Mouse (Mus musculus) left cerebral cortex, postnatal 36 days (tissue): ENCODE results near the gene Slc2a13. TPM values are rescaled to one million over a fixed set of nuclear protein-coding genes. Genes with fewer than 3 reads are reported as not detected.

ENCODE experiments used
- DNase-seq, 2 experiments: peaks; one replicate each; pipeline ENCODE4 v3.0.0; 2021 to 2022; ENCODE audit warnings: low spot score in 2 of 2, mixed read lengths in 1 of 2
- intact Hi-C: fragments of 180-260 bp; cut with DNase I; formaldehyde crosslinking; loops from one replicate; pipeline ENCODE4 v1.15.1; 2025
- total RNA-seq, 2 experiments: library from RNA; stranded (reverse); gene quantifications; 2 replicates each; pipeline ENCODE4 v1.2.3; 2021

The Slc2a13 gene
- total RNA-seq, 2 experiments from 2014 or later = 104 to 105 TPM

DNA sequence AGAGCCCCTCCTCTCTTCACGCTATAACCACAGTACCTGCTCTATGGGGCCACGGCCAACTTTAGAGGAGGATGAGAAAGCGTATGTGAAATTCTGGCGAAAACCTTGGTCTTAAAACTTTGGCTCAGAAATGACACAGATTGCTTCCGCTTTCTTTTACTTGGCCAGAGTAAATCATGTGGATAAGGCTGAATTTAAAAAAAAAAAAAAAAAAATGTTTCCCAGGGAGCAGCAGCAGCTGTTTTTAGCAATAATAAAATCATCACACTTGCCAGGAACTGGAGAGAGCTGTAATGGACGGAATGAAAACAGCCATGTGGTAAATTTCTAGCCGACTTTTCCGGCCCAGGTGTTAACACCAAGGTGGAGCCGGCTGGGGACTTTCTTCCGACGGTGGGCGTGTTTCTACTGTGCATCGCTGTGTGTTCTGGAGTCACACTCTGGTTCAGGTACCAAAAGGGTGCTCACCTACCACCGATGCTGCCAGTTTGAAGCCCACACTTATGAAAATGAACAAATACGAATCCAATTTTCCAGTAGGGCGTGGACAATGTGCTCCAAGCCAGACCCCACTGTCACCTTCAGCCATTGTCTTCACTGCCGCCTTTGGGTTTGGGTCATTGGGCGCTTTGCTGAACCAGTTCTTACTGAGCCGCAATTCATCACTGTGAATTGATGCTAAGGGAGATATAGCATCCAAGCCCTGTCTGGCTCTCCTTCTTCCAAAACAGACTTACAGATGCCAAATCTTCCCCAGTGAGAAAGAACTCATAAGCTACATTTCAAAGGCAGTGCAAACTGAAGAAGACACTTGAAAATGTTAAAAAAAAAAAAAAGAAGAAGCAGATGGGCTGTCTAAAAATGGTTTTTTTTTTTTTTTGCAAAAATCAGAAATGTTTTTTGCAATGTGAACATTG lies 258.4 kb downstream of the Slc2a13 start:
- peak; percentile 47 to 52 for DNase-seq
- intact Hi-C loops = no loop called here

DNA sequence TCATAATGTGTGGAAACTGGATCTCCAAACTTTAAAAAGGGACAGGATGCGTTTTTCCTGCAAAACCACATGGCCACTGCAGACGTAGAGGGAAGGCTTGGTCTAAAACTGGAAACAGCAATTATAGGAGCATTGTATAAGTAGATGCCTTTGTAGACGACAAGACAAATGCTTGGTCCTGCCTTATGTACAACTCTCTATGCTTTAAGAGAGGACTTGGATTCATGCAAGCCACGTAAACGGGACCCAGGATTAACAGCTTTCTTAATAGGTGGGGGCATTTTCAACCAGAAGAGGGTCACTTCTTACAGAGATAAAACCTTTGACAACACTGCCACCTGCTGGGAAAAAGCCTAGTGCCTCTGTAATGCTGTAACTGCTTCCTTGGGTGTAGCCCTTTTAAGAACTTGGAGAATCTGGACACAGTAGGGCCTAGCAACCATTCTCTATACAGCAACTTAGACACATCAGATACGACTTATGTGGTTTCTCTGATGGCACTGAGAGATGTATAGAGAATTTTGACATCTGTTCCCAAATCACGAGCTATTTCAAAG lies 268.7 kb downstream of the Slc2a13 start:
- intact Hi-C loops = loop anchor here (5.0 to 10.0 kb wide), 4 partner anchors 140 to 448 kb away; no protein-coding TSS in a partner anchor
- peak in 1 of 2 experiments; percentile 43 for DNase-seq

DNA sequence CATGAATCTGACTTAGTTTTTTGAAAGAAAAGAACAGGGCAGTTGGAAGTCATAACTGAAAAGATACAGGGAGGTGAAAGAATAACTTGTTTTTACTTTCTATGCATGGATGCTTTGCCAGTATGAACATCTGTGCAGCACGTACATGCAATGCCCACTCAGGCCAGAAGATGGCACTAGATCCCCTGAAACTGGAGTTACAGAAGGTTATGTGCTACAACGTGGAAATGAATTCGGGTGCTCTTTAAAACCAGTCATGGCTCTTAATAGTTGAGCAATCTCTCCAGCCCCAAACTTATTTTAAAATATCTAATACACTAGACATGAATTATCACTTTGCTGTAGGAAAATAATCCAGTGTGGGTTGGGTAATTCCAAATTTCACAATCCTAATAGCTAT lies 271.7 kb downstream of the Slc2a13 start:
- DNase-seq = peak; percentile 85 to 90
- intact Hi-C loops = loop anchor here (2.0 to 10.0 kb wide), 5 partner anchors 137 to 451 kb away; no protein-coding TSS in a partner anchor

DNA sequence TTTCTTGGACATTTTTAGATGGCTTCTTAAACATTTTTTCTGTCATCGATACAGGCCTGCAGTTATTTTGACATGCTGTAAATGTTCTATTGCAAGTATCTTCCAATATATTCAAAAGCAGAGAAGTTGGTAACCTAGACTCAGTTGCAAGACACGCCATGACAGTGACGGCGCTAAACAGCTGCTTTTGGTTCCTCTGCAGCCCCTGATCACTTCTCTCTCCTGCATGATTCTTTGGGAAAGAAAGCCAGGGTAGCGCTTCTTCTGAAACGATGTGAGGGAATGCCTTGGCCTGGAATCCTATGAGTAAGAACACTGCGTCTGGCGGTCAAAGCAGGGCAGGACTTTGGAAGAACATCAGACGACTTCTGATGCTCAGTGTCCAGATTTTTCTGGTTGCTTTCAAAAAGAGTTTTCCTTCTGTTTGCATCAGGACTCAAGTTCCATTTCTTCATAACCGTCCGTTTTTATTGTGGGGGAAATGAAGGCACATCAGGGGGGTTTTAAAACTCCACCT lies 273.7 kb downstream of the Slc2a13 start:
- intact Hi-C loops = no loop called here
- DNase-seq = no peak

DNA sequence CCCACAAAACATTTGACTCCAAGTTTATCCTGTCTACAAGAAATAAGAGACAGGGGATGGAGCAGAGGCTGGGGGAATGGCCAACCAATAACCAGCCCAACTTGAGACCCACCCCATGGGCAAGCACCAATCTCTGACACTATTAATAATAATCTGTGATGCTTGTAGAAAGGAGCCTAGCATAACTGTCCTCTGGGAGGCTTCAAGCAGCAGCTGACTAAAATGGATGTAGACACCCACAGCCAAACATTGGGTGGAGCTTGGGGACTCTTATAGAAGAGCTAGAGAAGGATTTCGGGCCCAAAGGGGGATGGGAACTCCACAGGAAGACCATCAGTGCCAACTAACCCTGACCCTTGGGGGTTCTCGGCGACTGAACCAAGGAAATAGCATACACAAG lies 289.6 kb downstream of the Slc2a13 start:
- intact Hi-C loops = loop anchor here (5.0 kb wide), 1 partner anchor 91 kb away; the partner anchor contains the start of gene Abcd2
- DNase-seq = no peak

DNA sequence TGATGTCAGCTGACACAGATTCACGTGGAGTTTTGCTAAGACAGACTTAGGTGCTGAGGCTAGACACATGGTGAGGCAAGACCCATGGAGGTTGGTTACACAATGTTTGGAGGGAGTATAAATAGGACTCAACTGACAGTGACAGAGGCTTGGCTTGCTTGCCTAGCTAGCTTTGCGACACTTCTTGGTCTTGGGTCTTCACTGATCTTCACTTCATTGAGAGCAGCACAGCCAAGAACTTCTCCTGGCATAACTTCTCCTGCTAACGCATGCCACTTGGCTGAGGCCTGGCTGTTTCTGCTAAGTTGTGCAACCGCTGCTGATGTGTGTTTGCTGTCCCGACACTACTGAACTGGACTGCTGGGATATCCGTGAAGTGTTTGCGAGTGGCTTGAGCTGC lies 290.2 kb downstream of the Slc2a13 start:
- DNase-seq = no peak
- intact Hi-C loops = loop anchor here (5.0 kb wide), 1 partner anchor 91 kb away; the partner anchor contains the start of gene Abcd2

DNA sequence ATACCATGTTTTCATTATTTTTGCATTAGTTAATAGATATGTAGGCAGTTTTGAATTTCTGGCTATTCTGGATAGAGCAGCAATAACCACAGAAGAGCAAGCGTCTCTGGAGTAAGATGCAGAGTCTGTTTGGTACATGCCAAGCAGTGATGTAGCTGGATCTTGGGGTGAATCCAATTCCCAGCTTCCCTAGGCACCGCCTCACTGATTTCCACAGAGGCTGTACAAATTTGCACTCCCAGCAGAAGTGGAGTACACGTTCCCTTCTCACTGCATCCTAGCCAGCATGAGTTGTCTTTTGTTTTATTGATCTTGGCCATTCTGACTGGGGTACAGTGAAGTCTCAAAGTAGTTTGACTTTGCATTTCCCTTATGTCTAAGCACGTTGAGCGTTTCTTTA lies 291.5 kb downstream of the Slc2a13 start:
- intact Hi-C loops = loop anchor here (5.0 kb wide), 1 partner anchor 89 kb away; the partner anchor contains the start of gene Abcd2
- DNase-seq = no peak

DNA sequence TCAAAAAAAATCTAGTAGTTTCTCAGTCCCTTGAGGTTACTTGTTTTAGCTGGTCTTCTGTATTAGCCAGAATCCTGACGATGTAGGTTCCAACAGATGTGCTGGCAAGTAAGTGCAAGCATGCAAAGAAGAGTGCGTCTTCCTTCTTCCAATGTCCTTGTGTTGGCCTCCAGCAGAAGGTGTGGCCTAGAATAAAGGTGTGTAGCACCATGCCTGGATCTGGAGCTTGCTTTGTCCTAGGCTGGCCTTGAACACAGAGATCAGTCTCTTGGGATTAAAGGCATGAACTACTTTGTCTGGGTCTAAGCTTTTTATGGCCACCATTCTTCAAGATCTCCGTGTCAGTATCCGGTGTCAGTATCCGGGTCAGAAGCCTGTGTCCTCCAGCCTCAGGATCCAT lies 293.5 kb downstream of the Slc2a13 start:
- intact Hi-C loops = no loop called here
- DNase-seq = no peak

DNA sequence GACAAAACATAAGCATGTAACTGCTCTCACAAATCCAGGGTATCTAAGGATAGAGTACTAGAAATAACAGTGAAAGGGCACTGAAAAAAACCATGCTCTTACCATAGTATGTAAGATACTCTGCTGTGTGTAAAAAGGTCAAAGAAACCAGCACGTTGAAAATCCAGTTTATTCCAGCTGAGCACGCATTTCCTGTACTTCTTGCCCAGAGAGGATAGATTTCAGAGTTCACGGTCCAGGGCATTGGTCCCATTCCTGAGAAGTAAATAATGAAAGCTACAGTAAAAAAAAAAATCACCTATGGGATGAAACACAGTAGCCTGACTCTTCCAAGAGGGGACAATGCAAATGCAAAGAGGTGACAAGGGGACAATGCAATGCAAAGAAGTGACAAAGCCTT lies 297.1 kb downstream of the Slc2a13 start:
- no peak for DNase-seq

DNA sequence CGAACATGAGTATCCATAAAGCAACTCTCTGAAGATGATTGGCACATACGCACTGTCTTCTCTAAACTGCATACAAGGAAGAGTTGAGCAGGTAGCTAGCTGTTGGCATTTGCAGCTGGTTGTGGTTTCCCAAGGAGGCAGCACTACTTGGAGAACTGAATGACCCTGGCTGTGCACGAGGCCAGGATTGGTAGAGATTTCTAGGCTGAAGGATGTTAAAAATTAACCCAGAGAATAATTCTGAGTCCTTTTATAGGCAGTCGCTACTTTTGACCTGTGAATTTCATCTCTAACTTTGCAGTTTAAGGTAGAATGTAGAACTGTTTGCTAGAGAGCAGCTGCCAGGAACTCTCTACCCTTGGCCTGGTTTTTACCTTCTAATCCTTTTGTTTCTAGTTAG lies 304.5 kb downstream of the Slc2a13 start:
- no peak for DNase-seq
- intact Hi-C loops = no loop called here

More for the DNA sequence above, 297.1 kb downstream of the Slc2a13 start:
- intact Hi-C loops = no loop called here

DNA sequence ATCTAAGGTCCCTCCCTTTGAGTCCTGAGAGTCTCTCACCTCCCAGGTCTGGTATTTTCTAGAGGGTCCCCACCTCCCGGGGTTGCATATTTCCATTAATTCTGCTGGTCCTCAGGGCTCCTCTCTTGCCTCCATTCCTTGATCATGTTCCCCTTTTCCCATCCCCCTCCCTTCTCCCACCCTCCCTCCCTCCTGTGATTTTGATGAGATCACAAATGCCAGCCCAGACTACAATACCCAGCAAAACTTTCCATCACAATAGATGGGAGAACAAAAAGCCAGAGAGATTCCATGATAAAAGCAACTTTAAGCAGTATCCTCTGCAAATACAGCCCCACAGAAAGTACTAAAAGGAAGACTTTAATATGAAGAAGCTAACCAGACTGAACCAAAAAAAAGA lies 309.1 kb downstream of the Slc2a13 start:
- intact Hi-C loops = no loop called here
- DNase-seq = no peak

DNA sequence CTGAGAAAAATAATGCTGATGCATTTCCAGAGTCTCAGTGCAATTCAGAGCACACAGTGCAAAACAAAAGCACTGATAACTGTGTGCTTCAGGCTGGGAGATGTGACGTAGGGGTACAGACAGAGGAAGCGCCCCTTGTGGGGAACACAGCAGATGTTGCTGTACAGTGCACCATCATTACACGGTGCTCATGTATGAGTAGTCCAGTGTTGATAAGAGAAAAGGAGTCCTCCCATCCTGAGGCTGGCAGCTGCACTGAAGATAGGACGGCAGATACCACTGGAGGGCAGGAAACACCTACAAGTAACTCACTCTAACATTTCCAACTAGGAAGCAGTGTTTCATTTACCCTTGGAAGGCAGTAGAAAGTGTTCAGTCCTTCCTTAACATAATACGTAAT lies 312.5 kb downstream of the Slc2a13 start:
- intact Hi-C loops = no loop called here

DNA sequence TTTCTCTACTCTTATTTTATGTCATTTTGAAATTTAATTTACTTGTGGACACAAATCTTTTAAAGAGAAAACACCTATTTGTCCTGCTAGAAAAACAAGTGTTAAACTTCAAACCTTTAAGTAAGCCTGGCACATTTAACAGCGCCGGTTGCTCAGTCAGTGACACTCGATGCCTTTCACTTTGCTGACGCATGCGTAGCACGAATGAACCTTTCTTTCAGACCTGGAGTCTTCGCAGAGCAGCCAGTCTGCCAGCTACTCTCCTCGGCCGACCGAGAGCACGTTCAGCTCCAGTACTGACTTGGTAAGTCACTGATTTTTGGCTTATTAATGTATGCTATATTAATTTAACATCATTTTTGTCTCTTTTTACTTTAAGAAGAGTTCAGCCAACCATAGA lies 315.9 kb downstream of the Slc2a13 start:
- intact Hi-C loops = loop anchor here (10.0 kb wide), 1 partner anchor 498 kb away; no protein-coding TSS in a partner anchor
- DNase-seq = no peak

More for the DNA sequence above, 312.5 kb downstream of the Slc2a13 start:
- DNase-seq = no peak

DNA sequence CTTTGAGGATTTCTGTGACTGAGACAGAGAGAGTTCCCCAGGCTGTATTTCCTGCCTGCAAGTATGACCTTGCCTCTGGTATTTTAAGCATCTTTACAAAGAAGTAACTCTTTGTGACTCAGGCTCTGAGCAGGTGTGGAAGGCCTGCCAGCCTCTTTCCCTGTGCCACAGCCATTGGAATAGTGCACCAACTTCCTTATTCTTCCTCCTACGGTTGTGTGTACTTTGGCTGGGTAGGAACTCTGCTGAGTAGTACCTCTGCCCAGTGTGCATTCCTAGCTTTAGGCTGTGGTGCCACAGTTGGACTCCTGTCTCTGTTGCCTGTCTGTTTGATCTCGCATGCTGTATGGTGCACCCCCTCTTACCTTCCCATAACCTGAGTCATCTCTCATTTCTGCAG lies 317.8 kb downstream of the Slc2a13 start:
- no peak for DNase-seq
- intact Hi-C loops = loop anchor here (10.0 kb wide), 1 partner anchor 499 kb away; no protein-coding TSS in a partner anchor

DNA sequence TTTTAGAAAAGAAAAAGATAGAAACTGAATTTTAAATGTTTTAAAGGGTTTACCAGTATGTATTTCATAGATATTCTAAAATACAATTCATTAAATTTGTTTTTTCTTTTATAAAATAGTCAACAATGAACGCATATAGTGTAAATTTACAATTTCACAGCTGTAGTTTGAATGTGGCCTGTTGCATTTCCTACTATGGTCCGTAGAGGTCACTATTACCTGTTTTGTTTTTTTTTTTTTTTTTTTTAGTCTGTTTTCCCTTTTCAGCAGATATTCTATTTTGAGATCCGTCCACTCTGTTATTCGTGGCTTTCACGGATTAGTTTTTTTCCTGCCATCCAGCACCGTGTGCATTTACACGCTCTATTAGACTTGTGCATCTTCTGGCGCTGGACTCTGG lies 320.1 kb downstream of the Slc2a13 start:
- intact Hi-C loops = loop anchor here (10.0 kb wide), 1 partner anchor 502 kb away; no protein-coding TSS in a partner anchor
- no peak for DNase-seq

DNA sequence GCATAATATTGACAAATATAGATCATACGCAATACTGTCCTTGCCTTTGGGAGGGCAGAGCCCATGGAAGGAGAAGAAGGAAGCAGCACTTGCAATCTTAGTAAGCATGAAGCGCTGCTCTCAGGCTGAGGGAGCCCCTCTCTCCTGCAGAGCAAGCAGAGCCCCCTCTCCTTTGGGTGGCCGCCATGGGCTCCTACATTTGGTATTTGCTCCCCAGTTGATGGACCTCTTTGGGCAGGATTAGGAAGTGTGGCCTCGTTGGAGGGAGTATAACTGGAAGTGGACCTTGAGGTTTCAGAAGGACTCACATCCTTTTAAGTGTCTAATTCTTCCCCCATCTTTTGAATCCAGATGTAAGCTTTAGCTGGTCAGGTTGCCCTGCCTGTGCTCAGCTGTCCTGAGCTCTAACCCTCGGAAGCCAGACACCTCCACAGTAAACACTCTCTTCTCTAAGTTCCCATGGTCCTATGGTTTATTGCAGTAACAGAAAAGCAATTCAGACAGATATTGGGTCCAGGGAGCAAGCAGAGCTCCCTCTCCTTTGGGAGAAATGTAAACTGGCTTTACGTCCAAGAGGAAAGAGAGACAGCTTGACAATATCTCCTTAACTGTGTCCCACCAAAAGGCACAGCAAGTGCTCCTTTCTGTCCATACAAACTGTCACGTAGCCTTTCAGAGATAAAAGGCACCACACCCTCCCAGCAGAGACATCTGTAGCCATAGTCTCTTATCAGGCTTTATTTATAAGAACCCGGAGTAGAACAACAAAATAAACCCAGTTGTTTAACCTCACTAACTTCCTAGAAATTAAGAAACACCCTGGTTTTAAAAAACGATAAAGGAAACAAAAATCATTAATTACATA lies 321.3 kb downstream of the Slc2a13 start:
- intact Hi-C loops = loop anchor here (10.0 kb wide), 1 partner anchor 503 kb away; no protein-coding TSS in a partner anchor
- DNase-seq = no peak

DNA sequence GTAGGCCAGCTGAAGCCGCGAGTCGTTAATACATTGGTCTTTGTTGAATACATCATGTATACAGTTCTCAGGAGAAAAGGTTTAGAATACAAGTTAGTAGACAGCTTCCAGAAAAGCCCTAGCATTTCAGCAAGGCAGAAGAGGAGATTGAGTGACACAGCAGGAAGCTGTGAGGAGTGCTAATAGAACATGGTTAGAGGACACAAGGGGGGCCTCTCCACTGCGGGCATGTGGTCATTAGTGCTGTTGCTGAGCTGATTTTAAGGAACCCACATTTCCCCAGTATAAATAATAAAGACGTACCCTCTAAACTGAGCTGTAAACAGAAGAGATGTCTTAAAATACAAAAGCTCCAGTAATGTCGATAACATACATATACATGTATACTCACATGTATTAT lies 322.2 kb downstream of the Slc2a13 start:
- intact Hi-C loops = loop anchor here (10.0 kb wide), 1 partner anchor 504 kb away; no protein-coding TSS in a partner anchor
- DNase-seq = no peak

DNA sequence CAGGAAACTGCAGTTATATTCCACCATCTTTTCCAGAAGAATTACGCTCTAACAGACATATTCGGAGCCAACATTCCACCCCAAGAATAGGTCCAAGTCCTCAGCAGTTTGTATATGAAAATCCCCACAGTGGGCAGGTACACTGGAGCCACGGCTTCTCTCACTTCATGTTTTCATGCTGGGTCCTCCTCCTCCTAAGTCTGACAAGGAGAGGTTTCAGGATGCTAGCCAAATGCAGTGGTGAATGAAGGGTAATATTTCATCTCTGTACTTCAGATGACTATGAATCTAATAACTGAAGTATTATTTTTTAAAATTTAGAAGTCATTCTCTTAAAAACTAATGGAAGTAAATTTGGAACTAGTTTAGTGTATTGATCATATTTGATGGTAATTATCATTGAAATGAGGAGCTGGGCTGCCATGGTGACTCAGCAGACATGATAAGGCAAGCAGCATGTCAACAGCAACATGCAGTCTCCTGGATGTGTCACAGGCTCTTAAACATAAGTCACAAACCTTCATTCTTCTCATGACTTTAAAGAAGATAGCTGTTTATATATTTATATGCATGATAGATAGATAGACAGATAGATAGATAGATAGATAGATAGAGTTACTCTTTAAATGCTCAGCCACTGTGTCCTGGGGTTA lies 332.3 kb downstream of the Slc2a13 start:
- DNase-seq = no peak
- intact Hi-C loops = no loop called here

DNA sequence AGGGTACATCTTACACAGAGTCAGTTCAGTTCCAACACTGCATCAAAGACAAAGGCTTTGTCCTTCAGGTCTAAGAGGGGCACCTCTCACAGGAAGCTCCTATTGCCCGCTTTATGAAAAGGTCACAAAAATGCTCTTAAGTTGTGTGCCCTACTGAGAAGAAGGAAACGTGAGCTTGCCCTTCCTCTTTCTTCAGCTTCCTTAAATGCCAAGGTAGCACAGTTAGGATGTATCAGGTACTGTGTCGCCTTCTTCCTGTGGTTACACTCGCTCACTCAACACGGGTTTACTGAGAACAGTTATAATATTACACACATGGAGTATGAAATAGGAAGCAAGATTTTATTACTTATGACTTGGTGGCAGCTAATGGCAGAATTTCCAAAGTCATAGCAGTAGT lies 335.8 kb downstream of the Slc2a13 start:
- no peak for DNase-seq
- intact Hi-C loops = no loop called here
